Mouse (Mus musculus): ENCODE measurements around the gene Ndufab1.

Ndufab1 gene

GRCm38 (mm10) chr7:122067517-122068381 is 33.9 kb downstream of the Ndufab1 start:
- peak in 1 of 2 experiments; percentile 21 for DNase-seq (ENCODE audit: low spot score in 2 of 2)

GRCm38 (mm10) chr7:122066945-122067516 is 34.7 kb downstream of the Ndufab1 start, which contains the start of the genes Ubfd1 and Ears2:
Ubfd1 (plus strand) TSS chr7:122067175.
Ears2 (minus strand) TSS chr7:122067263.
- DNase-seq (ENCODE audit: low spot score in 2 of 2) = peak; percentile 97 to 99

DNA sequence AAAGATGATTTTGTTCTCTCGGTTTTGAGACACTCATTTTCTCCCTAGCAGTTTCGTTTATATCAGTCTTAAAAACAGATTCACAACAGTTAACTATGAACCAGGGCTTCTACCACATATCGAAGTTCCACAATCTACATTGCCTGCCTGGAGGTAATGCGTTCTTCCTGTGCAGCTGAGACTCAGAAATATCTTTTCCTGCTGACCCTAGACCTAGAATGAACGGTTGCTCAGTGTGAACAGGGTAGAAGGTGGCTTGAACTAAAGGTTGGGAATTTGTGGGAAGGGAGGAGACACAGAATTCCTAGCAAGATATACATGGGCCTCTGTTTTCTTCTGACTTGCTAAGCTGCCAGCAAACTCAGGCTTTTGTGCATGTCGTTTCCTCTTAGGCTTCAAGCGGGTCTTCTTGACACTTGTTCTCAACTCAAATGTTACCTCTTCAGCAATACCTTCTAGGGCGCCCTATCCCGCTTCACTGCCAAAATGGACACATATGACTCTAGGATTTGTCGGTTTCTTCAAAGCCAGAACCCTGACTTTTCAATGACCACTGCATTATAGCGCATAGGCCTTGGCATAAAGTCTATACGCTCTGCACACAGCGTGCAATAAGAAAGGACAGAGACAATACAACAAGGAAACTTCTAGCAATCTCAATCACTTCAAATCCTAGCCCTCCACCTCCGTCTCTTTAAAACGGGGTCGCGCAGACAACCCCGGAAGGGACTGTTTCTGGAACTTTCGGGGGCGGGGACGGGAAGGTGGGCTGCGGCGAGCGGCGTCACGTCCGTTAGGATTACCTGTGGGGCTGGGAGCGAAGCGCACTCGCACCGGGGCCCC is 35.4 kb downstream of the Ndufab1 start:
- no peak for DNase-seq (ENCODE audit: low spot score in 2 of 2)

DNA sequence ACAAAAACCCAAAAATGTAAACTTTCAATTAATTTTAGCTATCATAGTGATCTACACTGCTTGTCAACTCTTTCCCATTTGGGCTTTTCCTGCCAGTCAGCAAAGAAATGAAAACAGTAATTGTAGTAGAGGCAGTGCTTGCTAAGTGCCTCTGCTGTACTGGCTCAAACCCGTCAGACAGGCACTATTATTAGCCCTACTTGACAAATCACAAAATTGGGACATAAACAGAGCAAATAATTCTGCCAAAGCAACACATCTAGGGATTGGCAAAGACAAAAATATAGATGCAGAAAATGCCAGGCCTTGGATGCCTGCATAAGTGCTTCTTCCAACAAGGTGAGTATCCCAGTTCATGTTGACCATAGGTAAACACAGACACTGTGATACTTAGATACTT is 36.0 kb downstream of the Ndufab1 start:
- DNase-seq (ENCODE audit: low spot score in 2 of 2) = no peak

- no peak for DNase-seq (ENCODE audit: low spot score in 2 of 2)
Measured at GRCm38 (mm10) chr7:122056633-122057032, 45.1 kb downstream of the Ndufab1 start.

DNA sequence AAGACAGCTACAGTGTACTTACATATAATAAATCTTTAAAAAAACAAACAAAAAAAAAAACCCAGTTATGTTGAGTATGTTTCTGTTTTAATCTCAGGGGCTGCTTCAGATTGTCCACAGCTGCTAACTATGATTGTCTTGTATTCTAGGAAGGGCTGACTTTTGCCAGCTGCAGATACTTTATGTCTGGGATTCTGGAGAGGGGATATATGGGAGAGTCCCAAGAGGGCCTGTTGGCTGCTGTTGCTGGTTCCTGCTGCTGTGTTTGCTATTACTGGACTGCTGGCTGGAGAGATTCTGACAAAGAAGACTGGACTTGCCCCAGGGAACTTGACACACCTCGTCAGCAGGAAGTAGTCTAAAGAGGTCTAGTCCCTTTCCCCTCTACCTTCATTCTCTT is 50.9 kb downstream of the Ndufab1 start:
- no peak for DNase-seq (ENCODE audit: low spot score in 2 of 2)

DNA sequence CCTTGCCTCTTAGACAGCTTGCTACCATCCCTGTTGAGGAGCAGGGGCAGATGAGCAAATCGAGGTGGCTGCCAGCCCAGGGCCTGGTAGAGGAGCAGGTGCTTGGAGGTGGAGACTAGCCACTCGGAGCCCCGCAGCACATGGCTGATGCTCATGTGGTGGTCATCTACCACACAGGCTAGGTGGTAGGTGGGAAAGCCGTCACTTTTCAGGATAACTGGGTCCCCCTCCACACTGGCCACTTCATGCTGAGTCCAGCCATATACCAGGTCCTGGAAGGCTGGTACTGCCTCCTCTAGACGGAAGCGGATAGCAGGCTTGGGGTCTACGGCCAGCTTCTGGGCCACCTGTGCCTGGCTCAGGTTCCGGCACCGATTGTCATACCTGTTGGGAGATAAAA is 53.5 kb downstream of the Ndufab1 start:
- no peak for DNase-seq (ENCODE audit: low spot score in 2 of 2)

GRCm38 (mm10) chr7:122046813-122047212 is 54.9 kb downstream of the Ndufab1 start:
- DNase-seq (ENCODE audit: low spot score in 2 of 2) = no peak

DNA sequence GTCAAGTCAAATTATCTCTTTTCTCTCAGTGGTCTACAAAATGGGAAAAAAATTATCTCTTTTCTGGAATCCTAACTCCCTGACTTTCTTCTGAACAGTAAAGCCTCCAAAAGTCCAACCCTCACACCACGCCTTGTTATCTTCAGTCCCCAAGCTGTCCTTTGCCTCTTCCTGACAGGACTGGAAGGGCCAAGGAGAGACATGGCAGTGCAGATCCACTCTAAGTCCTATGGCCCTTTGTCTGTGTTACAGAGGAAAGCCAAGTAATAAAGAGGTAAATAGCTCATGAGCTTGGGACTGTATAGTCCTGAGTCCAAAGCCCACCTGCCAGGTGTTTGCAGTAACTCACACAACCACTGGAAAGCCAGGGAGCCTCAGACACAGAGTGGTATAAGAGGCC is 56.0 kb downstream of the Ndufab1 start:
- DNase-seq (ENCODE audit: low spot score in 2 of 2) = no peak

- DNase-seq (ENCODE audit: low spot score in 2 of 2) = peak; percentile 19 to 44
Measured at GRCm38 (mm10) chr7:122045181-122045634, 56.5 kb downstream of the Ndufab1 start.

GRCm38 (mm10) chr7:122044106-122044505 is 57.6 kb downstream of the Ndufab1 start:
- DNase-seq (ENCODE audit: low spot score in 2 of 2) = no peak
